Mouse (Mus musculus): ENCODE results near the gene Cfl1. TPM values are rescaled to one million over a fixed set of nuclear protein-coding genes. Genes with fewer than 3 reads are reported as not detected.

The Cfl1 gene
- total RNA-seq, 2 experiments from 2014 or later, result 1,355 to 1,737 TPM

DNA sequence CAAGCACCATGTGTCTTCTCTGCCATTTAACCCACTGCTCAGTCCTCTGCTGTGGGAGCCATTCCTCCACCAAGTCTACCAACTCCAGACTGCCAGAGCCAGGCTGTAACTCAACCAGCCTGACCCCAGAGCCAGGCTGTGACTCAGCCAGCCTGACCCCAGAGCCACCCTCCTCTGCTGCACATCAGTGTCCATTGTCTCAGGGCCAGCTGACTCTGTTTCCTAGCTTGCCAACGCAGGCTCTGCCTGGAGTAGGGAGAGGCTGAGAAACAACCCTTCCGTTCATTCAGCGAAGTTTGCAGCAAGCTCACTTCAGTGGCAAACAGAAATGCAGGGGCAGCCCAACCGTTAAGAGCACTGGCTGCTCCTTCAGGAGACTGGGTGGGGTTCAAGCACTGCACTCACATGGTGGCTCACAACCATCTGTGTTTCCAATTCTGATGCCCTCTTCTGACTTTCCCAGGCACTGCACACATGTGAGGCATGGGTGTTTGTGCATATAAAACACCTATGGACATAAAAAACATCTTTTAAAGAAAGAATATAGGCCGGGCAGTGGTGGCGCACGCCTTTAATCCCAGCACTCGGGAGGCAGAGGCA lies 26.8 kb downstream of the Cfl1 start:
- ATAC-seq (replicated peaks; ENCODE audit: poor library complexity), result no peak

DNA sequence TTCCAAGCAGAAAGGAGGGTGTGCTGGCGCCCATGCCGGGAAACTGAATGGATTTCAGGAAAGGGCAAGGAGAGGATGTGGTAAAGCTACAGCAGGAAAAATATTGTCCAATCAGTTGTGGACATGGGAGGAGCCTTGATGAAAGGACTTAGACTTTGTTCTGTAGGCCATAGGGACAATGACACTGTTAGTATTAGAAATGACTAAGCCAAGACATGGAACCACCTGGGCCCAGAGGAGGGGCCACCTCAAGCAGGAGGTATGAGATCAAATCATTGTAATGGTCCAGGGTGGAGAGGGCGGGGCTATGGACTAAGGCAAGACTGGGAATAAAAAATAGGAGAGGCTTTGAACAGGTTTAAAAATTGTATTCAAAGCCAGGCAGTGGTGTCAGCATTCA lies 28.5 kb downstream of the Cfl1 start:
- ATAC-seq (replicated peaks; ENCODE audit: poor library complexity), result no peak

DNA sequence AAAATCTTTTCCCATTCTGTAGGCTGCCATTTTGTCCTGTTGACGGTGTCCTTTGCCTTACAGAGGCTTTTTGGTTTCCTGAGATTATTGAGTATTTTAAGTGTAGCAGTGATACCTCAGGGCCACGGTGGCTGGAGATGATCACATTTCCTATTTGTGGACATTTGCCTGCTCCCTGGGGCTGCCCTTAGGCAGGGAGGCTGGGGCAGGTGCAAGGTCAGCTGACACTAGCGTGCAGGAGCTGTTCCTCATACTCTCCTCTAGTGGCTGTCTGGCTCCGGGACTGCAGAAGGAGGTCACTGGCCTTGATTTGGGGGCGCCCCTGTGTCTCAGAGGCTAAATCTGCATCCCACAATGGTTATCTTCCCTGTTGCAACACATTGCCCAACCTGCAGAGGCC lies 34.9 kb downstream of the Cfl1 start:
- ATAC-seq (replicated peaks; ENCODE audit: poor library complexity), result no peak

DNA sequence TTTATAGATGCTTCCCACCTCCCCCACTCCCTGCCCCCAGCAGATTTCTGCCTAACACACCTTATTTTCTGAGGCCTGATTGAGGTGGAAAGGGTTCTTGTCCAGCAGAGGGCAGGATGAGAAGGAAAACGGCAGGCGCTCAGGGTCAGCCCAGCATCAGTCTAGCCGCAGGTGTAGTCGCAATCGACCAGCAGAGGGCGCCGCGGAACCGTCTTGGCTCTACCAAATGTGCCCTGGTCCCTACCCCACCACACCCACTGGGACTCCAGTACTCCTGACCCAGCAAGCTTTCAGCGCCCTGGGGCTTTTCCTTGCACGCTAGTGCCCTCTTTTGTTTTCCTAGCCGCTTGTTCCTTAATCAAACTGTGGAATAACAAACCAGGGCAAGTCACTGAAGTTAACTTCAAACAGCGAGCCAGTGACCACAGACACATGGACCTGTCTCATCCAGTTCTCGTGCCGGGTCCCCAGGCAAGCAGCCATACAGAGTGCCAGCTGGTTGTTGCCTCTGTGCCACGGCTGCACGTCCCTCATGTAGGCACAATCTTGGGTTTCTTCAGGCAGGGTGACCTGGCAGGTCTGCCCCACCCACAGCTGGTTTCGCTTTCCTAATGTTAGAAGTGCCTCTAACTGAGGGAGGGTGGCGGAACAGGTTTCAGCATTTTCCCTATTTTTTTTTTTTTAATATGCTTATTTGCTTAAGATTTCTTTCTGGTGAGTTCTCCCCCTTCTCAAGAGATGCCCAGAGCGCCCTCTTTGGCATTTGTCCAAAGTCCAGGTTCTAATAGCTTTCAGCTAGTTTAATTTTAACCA lies 39.3 kb downstream of the Cfl1 start:
- peak; percentile 100 for ATAC-seq (replicated peaks; ENCODE audit: poor library complexity)

DNA sequence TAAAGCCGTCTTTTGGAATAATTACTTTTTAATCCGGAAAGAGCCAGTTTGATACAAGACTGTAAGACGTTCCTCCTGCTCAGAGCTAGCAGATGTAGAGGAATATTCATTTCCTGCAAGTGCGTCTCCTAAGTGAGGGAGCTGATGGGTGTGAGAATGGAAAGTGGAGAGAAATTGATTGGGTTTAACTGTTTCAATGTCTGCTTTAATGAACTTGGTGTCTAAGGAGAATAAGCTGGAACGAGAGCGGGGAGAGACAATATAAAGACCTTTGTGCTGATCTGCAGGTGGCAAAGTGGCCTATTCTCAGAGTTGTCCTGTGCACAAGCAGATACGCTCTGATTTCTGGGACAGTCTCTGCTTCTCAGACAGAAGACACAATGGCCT lies 39.9 kb downstream of the Cfl1 start:
- no peak for ATAC-seq (replicated peaks; ENCODE audit: poor library complexity)

DNA sequence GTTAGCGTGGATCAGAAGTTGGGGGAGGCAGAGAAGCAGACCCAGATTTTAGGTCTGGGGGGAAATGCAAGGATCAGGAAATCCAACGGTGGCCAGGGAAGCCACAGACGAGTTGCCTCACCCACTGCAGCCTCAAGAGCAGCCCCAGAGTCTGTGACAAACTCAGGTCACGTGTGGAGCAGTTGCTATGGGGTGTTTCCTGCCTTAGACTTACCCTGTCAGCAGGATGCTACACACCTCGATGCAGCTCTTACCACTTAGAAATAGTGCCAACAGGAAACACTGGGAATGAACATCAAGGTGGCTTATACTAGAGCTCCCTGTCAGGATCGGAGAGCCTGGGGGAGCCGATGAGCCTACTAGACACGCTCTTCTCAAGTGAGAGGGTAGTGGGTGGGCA lies 42.3 kb downstream of the Cfl1 start:
- ATAC-seq (replicated peaks; ENCODE audit: poor library complexity), result no peak

DNA sequence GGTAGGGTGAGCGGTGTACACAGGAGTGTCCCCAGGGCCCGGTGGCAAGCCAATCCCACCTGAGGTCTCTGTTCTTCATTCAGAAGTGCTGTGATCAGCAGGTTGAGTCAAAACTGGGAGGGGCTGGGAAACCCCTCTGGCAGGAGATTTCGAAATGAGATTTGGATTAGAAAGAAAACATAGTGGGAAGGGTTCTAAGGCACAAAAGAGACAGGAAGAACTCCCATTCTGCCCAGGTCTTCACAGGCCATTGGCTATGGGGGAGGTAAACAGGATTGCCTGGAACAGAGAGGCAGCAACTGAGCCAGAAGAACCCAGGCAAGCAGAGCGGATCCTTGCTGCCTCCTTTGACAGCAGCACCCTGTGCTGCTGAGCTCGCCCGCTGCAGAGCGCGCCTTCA lies 48.5 kb downstream of the Cfl1 start:
- no peak for ATAC-seq (replicated peaks; ENCODE audit: poor library complexity)

DNA sequence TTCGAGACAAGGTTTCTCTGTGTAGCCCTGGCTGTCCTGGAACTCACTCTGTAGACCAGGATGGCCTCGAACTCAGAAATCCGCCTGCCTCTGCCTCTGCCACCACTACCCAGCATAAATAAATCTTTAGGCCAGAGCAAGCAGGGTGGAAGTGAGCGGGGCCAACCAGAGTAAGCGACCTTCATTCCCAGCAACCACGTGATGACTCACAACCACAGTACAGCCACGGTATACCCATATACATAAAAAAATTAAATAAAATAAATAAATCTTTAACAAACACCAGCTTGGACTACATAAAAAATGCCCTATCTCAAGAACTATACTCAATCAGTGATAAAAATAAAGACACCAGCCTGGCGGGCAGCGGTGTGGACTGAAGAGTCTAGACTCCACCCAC lies 53.1 kb downstream of the Cfl1 start:
- no peak for ATAC-seq (replicated peaks; ENCODE audit: poor library complexity)

DNA sequence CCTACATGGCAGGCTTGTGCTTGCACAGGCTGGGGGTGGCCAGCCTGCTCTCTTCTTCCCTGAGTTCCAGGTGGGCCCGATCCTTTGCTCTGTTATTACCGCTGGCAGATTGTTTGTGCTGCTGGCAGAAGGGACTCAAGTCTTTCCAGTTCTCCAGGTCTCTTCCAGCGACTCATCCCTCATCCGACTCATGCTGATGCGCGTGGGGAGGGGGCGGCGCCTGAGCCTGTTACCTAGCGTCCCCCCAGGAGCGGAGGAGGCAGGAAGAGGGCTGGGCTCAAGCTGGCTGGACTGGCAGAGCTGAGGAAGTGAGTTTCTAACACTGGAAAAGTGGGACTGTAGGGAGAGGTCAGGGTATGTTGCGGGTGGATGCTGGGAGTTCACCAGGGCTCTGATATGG lies 53.8 kb downstream of the Cfl1 start:
- ATAC-seq (replicated peaks; ENCODE audit: poor library complexity), result no peak

Other genes with a start within 250 kb of the Cfl1 start
- gene Pacs1, start 217.3 kb upstream of the Cfl1 start, total RNA-seq (2015), result 14.8 and 16.2 TPM in 2 replicates
- gene Pacs1, start 217.3 kb upstream of the Cfl1 start, total RNA-seq (2017), result 5.1 and 7.1 TPM in 2 replicates
- gene Sf3b2, start 195.0 kb upstream of the Cfl1 start, total RNA-seq (2015), result 119 and 147 TPM in 2 replicates
- gene Sf3b2, start 195.0 kb upstream of the Cfl1 start, total RNA-seq (2017), result 239 and 261 TPM in 2 replicates
- gene Gal3st3, start 192.1 kb upstream of the Cfl1 start, total RNA-seq (2015), result not detected in 2 replicates
- not detected in 2 replicates for gene Gal3st3, start 192.1 kb upstream of the Cfl1 start, total RNA-seq (2017)
- gene Catsper1, start 154.7 kb upstream of the Cfl1 start, total RNA-seq (2015), result not detected in 2 replicates
- not detected in 2 replicates for gene Catsper1, start 154.7 kb upstream of the Cfl1 start, total RNA-seq (2017)
- gene Cst6, start 140.9 kb upstream of the Cfl1 start, total RNA-seq (2015), result not detected in 2 replicates
- not detected in 2 replicates for gene Cst6, start 140.9 kb upstream of the Cfl1 start, total RNA-seq (2017)
- gene Eif1ad, start 123.7 kb upstream of the Cfl1 start, total RNA-seq (2015), result 48.9 and 54.7 TPM in 2 replicates
- 67.8 and 86.2 TPM in 2 replicates for gene Eif1ad, start 123.7 kb upstream of the Cfl1 start, total RNA-seq (2017)
- 499 and 504 TPM in 2 replicates for gene Banf1, start 123.3 kb upstream of the Cfl1 start, total RNA-seq (2015)
- gene Banf1, start 123.3 kb upstream of the Cfl1 start, total RNA-seq (2017), result 66.7 and 68.5 TPM in 2 replicates
- gene Sart1, start 101.8 kb upstream of the Cfl1 start, total RNA-seq (2015), result 65.3 and 65.9 TPM in 2 replicates
- gene Sart1, start 101.8 kb upstream of the Cfl1 start, total RNA-seq (2017), result 83.8 and 105 TPM in 2 replicates
- not detected in 2 replicates for gene Tsga10ip, start 87.9 kb upstream of the Cfl1 start, total RNA-seq (2015)
- gene Tsga10ip, start 87.9 kb upstream of the Cfl1 start, total RNA-seq (2017), result 0.34 TPM in 1 of 2 replicates, not detected in the other
- 120 and 142 TPM in 2 replicates for gene Drap1, start 65.5 kb upstream of the Cfl1 start, total RNA-seq (2015)
- 105 and 109 TPM in 2 replicates for gene Drap1, start 65.5 kb upstream of the Cfl1 start, total RNA-seq (2017)
- 18.4 and 18.6 TPM in 2 replicates for gene AI837181, start 65.3 kb upstream of the Cfl1 start, total RNA-seq (2015)
- 8.6 and 11.9 TPM in 2 replicates for gene AI837181, start 65.3 kb upstream of the Cfl1 start, total RNA-seq (2017)
- gene Fosl1, start 42.9 kb upstream of the Cfl1 start, total RNA-seq (2015), result 0.47 and 0.98 TPM in 2 replicates
- gene Fosl1, start 42.9 kb upstream of the Cfl1 start, total RNA-seq (2017), result 1.2 TPM in 1 of 2 replicates, not detected in the other
- gene Ccdc85b, start 32.6 kb upstream of the Cfl1 start, total RNA-seq (2015), result 0.99 and 1.2 TPM in 2 replicates
- 2.5 and 3.0 TPM in 2 replicates for gene Ccdc85b, start 32.6 kb upstream of the Cfl1 start, total RNA-seq (2017)
- 50.2 and 73.5 TPM in 2 replicates for gene Fibp, start 29.8 kb upstream of the Cfl1 start, total RNA-seq (2015)
- 107 and 197 TPM in 2 replicates for gene Fibp, start 29.8 kb upstream of the Cfl1 start, total RNA-seq (2017)
- 0.47 and 0.83 TPM in 2 replicates for gene Ctsw, start 21.9 kb upstream of the Cfl1 start, total RNA-seq (2015)
- gene Ctsw, start 21.9 kb upstream of the Cfl1 start, total RNA-seq (2017), result 0.44 and 0.79 TPM in 2 replicates
- gene Efemp2, start 16.5 kb upstream of the Cfl1 start, total RNA-seq (2015), result 0.54 TPM in 1 of 2 replicates, not detected in the other
- gene Efemp2, start 16.5 kb upstream of the Cfl1 start, total RNA-seq (2017), result not detected in 2 replicates
- gene Mus81, start 2.1 kb upstream of the Cfl1 start, total RNA-seq (2015), result 20.4 and 28.8 TPM in 2 replicates
- gene Mus81, start 2.1 kb upstream of the Cfl1 start, total RNA-seq (2017), result 10.3 and 11.6 TPM in 2 replicates
- gene 1700020D05Rik, start 13.3 kb downstream of the Cfl1 start, total RNA-seq (2015), result 0.66 and 1.7 TPM in 2 replicates
- 1.5 TPM in 1 of 2 replicates, not detected in the other for gene 1700020D05Rik, start 13.3 kb downstream of the Cfl1 start, total RNA-seq (2017)
- gene Snx32, start 20.1 kb downstream of the Cfl1 start, total RNA-seq (2015), result 0.73 and 2.8 TPM in 2 replicates
- 1.7 and 1.9 TPM in 2 replicates for gene Snx32, start 20.1 kb downstream of the Cfl1 start, total RNA-seq (2017)
- gene Ovol1, start 70.2 kb downstream of the Cfl1 start, total RNA-seq (2015), result not detected in 2 replicates
- gene Ovol1, start 70.2 kb downstream of the Cfl1 start, total RNA-seq (2017), result not detected in 2 replicates
- 8.9 and 10.5 TPM in 2 replicates for gene Ap5b1, start 77.6 kb downstream of the Cfl1 start, total RNA-seq (2015)
- gene Ap5b1, start 77.6 kb downstream of the Cfl1 start, total RNA-seq (2017), result 7.4 and 9.6 TPM in 2 replicates
- gene Rnaseh2c, start 111.4 kb downstream of the Cfl1 start, total RNA-seq (2015), result 80.3 and 150 TPM in 2 replicates
- 83.2 and 112 TPM in 2 replicates for gene Rnaseh2c, start 111.4 kb downstream of the Cfl1 start, total RNA-seq (2017)
- 35.1 and 40.2 TPM in 2 replicates for gene Kat5, start 119.8 kb downstream of the Cfl1 start, total RNA-seq (2015)
- 51.8 and 60.1 TPM in 2 replicates for gene Kat5, start 119.8 kb downstream of the Cfl1 start, total RNA-seq (2017)
- 37.2 and 40.0 TPM in 2 replicates for gene Rela, start 147.0 kb downstream of the Cfl1 start, total RNA-seq (2015)
- gene Rela, start 147.0 kb downstream of the Cfl1 start, total RNA-seq (2017), result 36.4 and 43.2 TPM in 2 replicates
- gene Sipa1, start 173.3 kb downstream of the Cfl1 start, total RNA-seq (2015), result 16.4 and 24.2 TPM in 2 replicates
- gene Sipa1, start 173.3 kb downstream of the Cfl1 start, total RNA-seq (2017), result 19.2 and 24.0 TPM in 2 replicates
- 13.0 and 16.1 TPM in 2 replicates for gene Map3k11, start 198.3 kb downstream of the Cfl1 start, total RNA-seq (2015)
- 19.2 and 22.9 TPM in 2 replicates for gene Map3k11, start 198.3 kb downstream of the Cfl1 start, total RNA-seq (2017)
- gene Pcnx3, start 198.5 kb downstream of the Cfl1 start, total RNA-seq (2015), result 21.6 and 24.5 TPM in 2 replicates
- gene Pcnx3, start 198.5 kb downstream of the Cfl1 start, total RNA-seq (2017), result 15.6 and 15.7 TPM in 2 replicates
- gene Kcnk7, start 213.9 kb downstream of the Cfl1 start, total RNA-seq (2015), result not detected in 2 replicates
- gene Kcnk7, start 213.9 kb downstream of the Cfl1 start, total RNA-seq (2017), result 0.14 TPM in 1 of 2 replicates, not detected in the other
- 7.9 and 8.1 TPM in 2 replicates for gene Ehbp1l1, start 235.9 kb downstream of the Cfl1 start, total RNA-seq (2015)
- gene Ehbp1l1, start 235.9 kb downstream of the Cfl1 start, total RNA-seq (2017), result 27.2 and 30.3 TPM in 2 replicates
- gene Fam89b, start 239.2 kb downstream of the Cfl1 start, total RNA-seq (2015), result 40.5 and 42.3 TPM in 2 replicates
- 20.3 and 22.9 TPM in 2 replicates for gene Fam89b, start 239.2 kb downstream of the Cfl1 start, total RNA-seq (2017)